8 mouse cellular contexts compared by ENCODE assay signal in genomic region chr5:66677411-66678345, GRCm38 (mm10). TPM values are rescaled to one million over a fixed set of nuclear protein-coding genes. Genes with fewer than 3 reads are reported as not detected.
A peak's percentile ranks its signal among the peaks of the same experiment; 100 is the strongest.
DNase-seq lines count a peak whose midpoint lies in the region; ATAC-seq lines count a peak whose summit lies in the region.

No protein-coding gene starts in this region.

- H3K27me3 ChIP-seq in heart, embryonic 13.5 days (replicated peaks) = peaks cover 33% of the 10 kb centered on the region

- peaks cover 47% of the 10 kb centered on the region for H3K4me1 ChIP-seq in heart, embryonic 13.5 days

- no peak for ATAC-seq in heart, embryonic 13.5 days (ENCODE audit: extremely low read depth, insufficient number of reproducible peaks, low FRiP score, low TSS enrichment)

- WGBS in heart, embryonic 13.5 days = 67% methylated on average over 21 of the region's 21 CpGs

- peaks cover 3% of the 10 kb centered on the region; the same call in 1 of the 2 replicates for H3K36me3 ChIP-seq in heart, embryonic 13.5 days

- peak overlapping the region; percentile 69 for H3K4me3 ChIP-seq in heart, embryonic 13.5 days

- DNase-seq in heart, postnatal 36 days = no peak
- peak; percentile 62 for DNase-seq in ES-CJ7 (ENCODE audit: low read depth, low spot score)
- DNase-seq in cerebellum, postnatal 14 days = peak; percentile 54 to 62
- DNase-seq in layer of hippocampus, postnatal 10 days (ENCODE audit: low spot score in 2 of 2) = peak; percentile 38 to 41
- DNase-seq in right cerebral cortex, postnatal 4 days = peak; percentile 44
- DNase-seq in gastrocnemius, postnatal 14 days = no peak
- DNase-seq in ovary, adult 18-20 months (ENCODE audit: low spot score) = no peak

- H3K9me3 ChIP-seq in heart, embryonic 13.5 days = no peaks in the 10 kb centered on the region

- H3K9ac ChIP-seq in heart, embryonic 13.5 days = no peak overlapping the region

- intact Hi-C loops in heart, postnatal 36 days (cut with DNase I) = no loop called here
- intact Hi-C loops in gastrocnemius, postnatal 14 days (cut with DNase I; ENCODE audit: low total_unique reads) = no loop called here

- H3K27ac ChIP-seq in heart, embryonic 13.5 days (replicated peaks) = no peak overlapping the region

- peak overlapping the region; percentile 94 for H3K4me2 ChIP-seq in heart, embryonic 13.5 days

RNA-seq across cellular contexts. Expression of gene Uchl1, which starts 1.8 kb away (rescaled TPM):
- 124 and 135 TPM in 2 replicates for polyA plus RNA-seq in heart, embryonic 13.5 days (2015; fragmentation: Nextera tagmentation; extraction: Ambion mirVana)
- 1 to 10 TPM; 8.5 to 8.8 TPM for total RNA-seq in heart, postnatal 36 days (2021)
- 1,000 to 10,000 TPM; 1,255 to 1,344 TPM for total RNA-seq in layer of hippocampus, postnatal 10 days (2021)
- total RNA-seq in gastrocnemius, postnatal 14 days (2021) = 10 to 100 TPM in 1 of 2 experiments, 1 to 10 TPM in 1; 9.8 to 14.2 TPM

RNA-seq across cellular contexts. Expression of gene Apbb2, which starts 59.1 kb away (rescaled TPM):
- polyA plus RNA-seq in heart, embryonic 13.5 days (2015; fragmentation: Nextera tagmentation; extraction: Ambion mirVana) = 26.1 and 29.3 TPM in 2 replicates
- 10 to 100 TPM; 37.3 to 52.7 TPM for total RNA-seq in heart, postnatal 36 days (2021)
- 10 to 100 TPM; 65.5 to 66.8 TPM for total RNA-seq in layer of hippocampus, postnatal 10 days (2021)
- 10 to 100 TPM; 41.0 to 48.3 TPM for total RNA-seq in gastrocnemius, postnatal 14 days (2021)

Comparison
In these comparisons a context has a peak if more than half of its experiments do, and no peak if none do; other contexts are left out.
1. DNase-seq: peak in ES-CJ7 (single experiment), cerebellum, postnatal 14 days (2 of 2), layer of hippocampus, postnatal 10 days (2 of 2) and right cerebral cortex, postnatal 4 days (single experiment); none in heart, postnatal 36 days (0 of 2), gastrocnemius, postnatal 14 days (single experiment) and ovary, adult 18-20 months (single experiment).
2. RNA of gene Uchl1, which starts 1.8 kb away (total RNA-seq): 1,255 to 1,344 TPM in layer of hippocampus, postnatal 10 days; 9.8 to 14.2 TPM in gastrocnemius, postnatal 14 days and 8.5 to 8.8 TPM in heart, postnatal 36 days; every median in the first group is over 10 times any median in the second.